Mouse (Mus musculus) layer of hippocampus, adult 6 months (tissue): ENCODE measurements around the gene Mreg. TPM values are rescaled to one million over a fixed set of nuclear protein-coding genes. Genes with fewer than 3 reads are reported as not detected.

Experiments
- long read RNA-seq, 2 experiments: library from polyadenylated mRNA; unstranded; transcript quantifications; one replicate each; pipeline ENCODE4 v2.0.0; 2019 to 2020
- polyA plus RNA-seq: library from polyadenylated mRNA; unstranded; fragments of <200 nt; fragmentation: Nextera tagmentation; gene quantifications from 2 replicates; pipeline ENCODE4 v1.2.3, GENCODE M21; 2021

Gene Mreg
- 3.9 and 4.0 TPM in 2 replicates for polyA plus RNA-seq
- long read RNA-seq, experiment 1, transcript Mreg-201 (5 exons, 2,284 nt): major isoform, 10 of 15 reads
- long read RNA-seq, experiment 1, partial matches to known transcripts: 0 of 15 reads
- long read RNA-seq, experiment 1, other reads (novel, unspliced or antisense): 5 of 15 reads
- long read RNA-seq, experiment 2, transcript Mreg-201 (5 exons, 2,284 nt): major isoform, 60 of 63 reads
- long read RNA-seq, experiment 2, partial matches to known transcripts: 1 of 63 reads
- long read RNA-seq, experiment 2, other reads (novel, unspliced or antisense): 2 of 63 reads

DNA sequence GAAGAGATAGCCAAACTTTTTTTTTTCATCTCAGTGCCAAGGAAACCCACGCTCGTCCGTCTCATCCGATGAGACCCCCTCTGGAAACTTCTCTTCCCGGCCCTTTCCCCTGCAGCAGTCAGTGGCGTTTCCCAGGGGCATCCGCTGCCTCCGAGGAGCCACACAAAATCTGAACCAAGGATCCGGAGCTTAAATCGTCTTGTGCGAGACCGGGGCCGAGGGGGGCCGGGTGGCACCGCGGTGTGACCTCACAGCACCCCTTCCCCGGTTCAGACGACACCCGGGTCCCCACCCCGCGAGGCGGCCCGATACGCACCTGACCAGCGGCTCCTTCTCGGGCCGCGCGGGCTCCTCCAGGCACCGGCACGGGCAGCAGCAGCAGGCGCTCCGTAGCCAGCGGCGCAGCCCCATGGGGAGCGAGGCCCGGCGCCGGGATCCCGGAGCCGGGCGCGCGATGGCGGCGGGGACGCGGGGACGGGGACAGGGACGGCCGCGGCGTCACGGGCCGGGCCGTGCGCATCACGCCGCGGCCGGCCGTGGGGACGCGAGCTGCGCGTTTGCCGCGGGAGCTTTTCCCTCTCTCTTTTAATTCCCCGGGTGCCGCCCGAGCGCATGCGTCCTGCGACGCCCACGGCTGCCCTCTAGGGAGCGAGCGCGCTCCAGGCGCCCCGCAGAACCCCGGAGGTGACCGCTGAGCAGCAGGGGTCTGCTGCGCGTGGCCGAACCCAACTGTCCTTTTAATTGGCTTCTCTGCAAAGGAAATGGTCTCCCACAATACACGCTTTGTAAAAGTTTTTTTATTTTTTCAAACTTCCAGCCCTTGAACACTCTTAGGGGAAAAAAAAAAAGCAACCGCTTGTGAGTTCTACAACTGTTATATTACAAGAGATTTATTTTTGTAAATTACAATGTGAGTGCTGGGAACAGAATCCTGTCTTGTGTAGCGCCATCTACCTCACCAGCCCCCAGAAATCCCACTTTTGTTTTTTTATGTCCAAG, at the start of gene Mreg:
Gene Mreg, minus strand, starts transcription at position 607 of the 999 bp plus-strand sequence.

Other genes with a start within 250 kb of the Mreg start
- gene Pecr, start 72.0 kb upstream of the Mreg start, polyA plus RNA-seq: 16.1 and 16.9 TPM in 2 replicates
- gene Tmem169, start 72.1 kb upstream of the Mreg start, polyA plus RNA-seq: 7.6 and 10.5 TPM in 2 replicates
- 9.9 and 10.7 TPM in 2 replicates for gene Xrcc5, start 95.1 kb upstream of the Mreg start, polyA plus RNA-seq